9 mouse cellular contexts compared by ENCODE assay signal in the genomic region with DNA sequence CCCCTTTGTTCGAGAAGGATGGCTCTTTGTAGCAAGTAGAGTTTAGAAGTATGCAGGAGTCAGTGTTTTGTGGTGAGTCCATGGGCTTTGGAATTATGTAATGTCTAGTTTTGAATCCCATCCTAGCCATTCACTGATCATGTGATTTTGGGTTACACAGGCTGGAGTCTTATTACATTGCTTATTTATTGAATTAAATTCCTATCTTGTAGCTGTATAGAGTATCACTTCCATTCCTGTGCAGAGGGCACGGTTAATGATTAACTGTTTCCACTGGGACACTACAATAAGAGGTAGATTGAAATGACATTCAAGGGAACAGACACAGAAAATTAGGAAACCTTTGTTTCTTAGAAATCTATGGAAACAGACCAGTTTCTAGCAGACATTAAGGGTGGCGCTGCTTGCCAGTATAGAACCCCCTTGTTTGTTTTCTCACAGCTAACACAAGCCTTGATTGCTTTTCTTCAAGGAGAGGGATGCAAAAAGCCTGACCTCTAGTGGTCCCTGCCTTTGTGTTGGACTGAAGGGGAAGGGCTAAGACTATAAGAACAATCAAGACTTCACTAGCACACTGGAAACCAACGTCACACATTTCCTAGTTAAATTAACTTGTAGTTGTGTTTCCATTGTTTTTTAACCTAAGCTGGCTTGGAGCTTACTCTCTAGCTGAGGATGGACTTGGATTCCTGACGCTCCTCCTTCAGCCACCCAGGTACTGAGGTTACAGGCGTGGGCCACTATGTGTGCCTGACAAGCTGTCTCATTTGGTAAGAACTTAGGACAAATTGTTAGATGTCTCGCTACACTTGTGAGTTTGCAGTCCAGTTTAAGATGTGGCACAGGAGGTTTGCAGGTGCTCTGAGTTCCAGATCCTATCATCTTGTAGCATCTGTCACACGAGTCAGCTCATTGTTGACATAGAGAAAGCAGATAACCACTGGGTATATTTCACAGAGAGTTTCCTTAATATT.
DNase-seq lines count a peak whose midpoint lies in the region; TF ChIP-seq lines count a peak whose summit lies in the region.
"Had no signal": no experiment of that assay in that cellular context is flagged by ENCODE, and none has a peak within 500 bp of the region (broad histone marks: within the 10 kb centered on the region; RNA-seq: fewer than 3 reads in every experiment).

No protein-coding gene starts in this region.

- peak; percentile 48 to 67 for DNase-seq in heart, adult 18-20 months
- no peak for DNase-seq in heart, adult 8-10 months (ENCODE audit: low spot score)
- peak; percentile 55 for DNase-seq in embryo, embryonic 11 days
- DNase-seq in kidney, postnatal 4 days = peak; percentile 50 to 63
- peak; percentile 45 for DNase-seq in yolk sac, embryonic 10.5 days (ENCODE audit: low spot score)
- DNase-seq in right cerebral cortex, postnatal 4 days = no peak
- no peak for DNase-seq in gastrocnemius, adult 18-20 months (ENCODE audit: low spot score)

- no peaks in the 10 kb centered on the region for H3K79me2 ChIP-seq in C2C12 (ENCODE audit: control insufficient read depth, insufficient read depth)

- H3K27me3 ChIP-seq in C2C12 (ENCODE audit: control insufficient read depth, insufficient read depth, insufficient read length) = no peaks in the 10 kb centered on the region

- H3ac ChIP-seq in C2C12 (ENCODE audit: control insufficient read depth, insufficient read length, low read depth) = no peak overlapping the region

- no peak overlapping the region for H3K4me3 ChIP-seq in C2C12 (ENCODE audit: insufficient read depth, poor library complexity, severe bottlenecking)
- H3K4me3 ChIP-seq: limb, embryonic 15.5 days had no signal

- H3K79me3 ChIP-seq in C2C12 (ENCODE audit: low read depth) = no peaks in the 10 kb centered on the region

- H3K36me3 ChIP-seq in C2C12 (ENCODE audit: control insufficient read depth, insufficient read depth) = no peaks in the 10 kb centered on the region
- H3K36me3 ChIP-seq: limb, embryonic 15.5 days had no signal

- peak; percentile 5 for TF ChIP-seq CTCF in C2C12 (IDR thresholded peaks at IDR 0.05; ENCODE audit: control insufficient read depth, insufficient read depth, insufficient read length)

TF ChIP-seq in C2C12, 6 proteins besides CTCF, POLR2A, EP300 and RAD21:
- TF ChIP-seq MAX (IDR thresholded peaks at IDR 0.05) = no peak
- peak; percentile 44 for TF ChIP-seq USF1 (IDR thresholded peaks at IDR 0.05; ENCODE audit: low read depth)

Comparison
In these comparisons a context has a peak if more than half of its experiments do, and no peak if none do; other contexts are left out.
1. DNase-seq: peak in heart, adult 18-20 months (2 of 2), embryo, embryonic 11 days (single experiment), kidney, postnatal 4 days (2 of 2) and yolk sac, embryonic 10.5 days (single experiment); none in heart, adult 8-10 months (single experiment), right cerebral cortex, postnatal 4 days (single experiment) and gastrocnemius, adult 18-20 months (single experiment).